Mouse (Mus musculus): ENCODE results near the gene Amn1.

GRCm38 (mm10) chr6:149107615-149108014 lies 80.9 kb downstream of the Amn1 start:
- TF ChIP-seq CTCF (IDR thresholded peaks at IDR 0.05; ENCODE audit: borderline replicate concordance, control insufficient read depth, extremely low read depth, insufficient read depth, low read length, poor library complexity) (no peak), POLR2A (IDR thresholded peaks at IDR 0.05; ENCODE audit: control insufficient read depth, extremely low read depth, insufficient read depth, low read length, poor library complexity) (no peak)
